Mouse (Mus musculus): Measurements from ENCODE around the gene Simc1.

The Simc1 gene

GRCm38 (mm10) chr13:54556176-54556575 lies 52.6 kb downstream of the Simc1 start:
- no peak for DNase-seq

- no peak for DNase-seq
Observed at GRCm38 (mm10) chr13:54556796-54557195, 53.2 kb downstream of the Simc1 start.

- no peak for DNase-seq
Observed at GRCm38 (mm10) chr13:54557652-54558051, 54.1 kb downstream of the Simc1 start.

DNA sequence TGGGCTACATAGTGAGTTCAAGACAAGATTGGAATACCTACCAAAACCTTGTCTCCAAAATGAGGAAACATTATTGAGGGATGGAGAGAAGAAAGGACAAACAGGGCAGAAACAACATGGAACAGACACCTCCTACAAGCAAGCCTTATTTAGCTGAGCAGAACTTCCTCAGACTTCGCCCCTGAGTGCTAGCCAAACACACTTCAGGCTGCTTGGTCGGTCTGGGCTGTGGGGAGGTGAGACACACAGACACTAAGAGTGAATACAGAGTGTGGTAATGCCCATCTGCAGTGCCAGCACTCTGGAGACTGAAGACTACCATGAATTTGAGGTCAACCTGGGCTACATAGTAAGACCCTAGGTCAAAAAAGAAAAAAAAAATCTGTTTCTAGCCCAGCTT lies 56.1 kb downstream of the Simc1 start:
- no peak for DNase-seq

DNA sequence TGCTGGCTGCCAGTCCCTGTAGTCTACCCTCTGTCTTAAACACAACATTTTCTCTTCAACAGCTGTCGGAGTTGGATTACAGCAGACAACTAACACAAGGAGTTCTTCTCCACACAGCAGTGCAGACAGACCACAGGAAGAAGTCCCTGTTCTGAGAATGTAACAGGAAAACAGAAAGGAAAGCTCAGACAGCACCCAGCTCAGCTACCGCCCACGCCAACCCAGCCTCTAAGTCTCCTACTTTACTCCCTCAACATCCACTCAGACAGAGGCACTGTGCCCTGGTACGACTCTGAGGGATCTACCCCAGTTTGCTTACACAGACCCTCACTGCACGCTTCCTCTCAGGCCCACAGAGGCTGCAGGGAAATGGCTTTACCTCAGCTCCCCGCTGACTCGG lies 57.0 kb downstream of the Simc1 start:
- no peak for DNase-seq

DNA sequence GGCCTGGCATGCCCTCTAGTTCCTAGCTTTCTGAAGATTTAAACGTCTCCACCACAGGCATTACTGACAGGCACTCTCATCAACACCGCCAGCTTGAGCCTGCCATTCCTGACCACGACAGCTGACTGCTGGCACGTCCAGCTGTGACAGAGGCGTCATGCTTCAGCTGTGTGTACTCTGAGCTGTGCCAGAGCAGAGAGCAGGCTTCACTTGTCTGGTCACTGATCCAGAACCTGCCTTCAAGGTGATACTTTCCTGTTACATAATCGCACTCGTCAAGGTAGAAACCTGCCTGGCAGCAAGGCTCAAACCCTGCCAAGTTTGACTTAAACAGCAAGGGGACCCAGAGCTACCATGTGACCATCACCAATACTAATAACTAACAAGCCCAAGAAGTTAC lies 59.0 kb downstream of the Simc1 start:
- no peak for DNase-seq

DNA sequence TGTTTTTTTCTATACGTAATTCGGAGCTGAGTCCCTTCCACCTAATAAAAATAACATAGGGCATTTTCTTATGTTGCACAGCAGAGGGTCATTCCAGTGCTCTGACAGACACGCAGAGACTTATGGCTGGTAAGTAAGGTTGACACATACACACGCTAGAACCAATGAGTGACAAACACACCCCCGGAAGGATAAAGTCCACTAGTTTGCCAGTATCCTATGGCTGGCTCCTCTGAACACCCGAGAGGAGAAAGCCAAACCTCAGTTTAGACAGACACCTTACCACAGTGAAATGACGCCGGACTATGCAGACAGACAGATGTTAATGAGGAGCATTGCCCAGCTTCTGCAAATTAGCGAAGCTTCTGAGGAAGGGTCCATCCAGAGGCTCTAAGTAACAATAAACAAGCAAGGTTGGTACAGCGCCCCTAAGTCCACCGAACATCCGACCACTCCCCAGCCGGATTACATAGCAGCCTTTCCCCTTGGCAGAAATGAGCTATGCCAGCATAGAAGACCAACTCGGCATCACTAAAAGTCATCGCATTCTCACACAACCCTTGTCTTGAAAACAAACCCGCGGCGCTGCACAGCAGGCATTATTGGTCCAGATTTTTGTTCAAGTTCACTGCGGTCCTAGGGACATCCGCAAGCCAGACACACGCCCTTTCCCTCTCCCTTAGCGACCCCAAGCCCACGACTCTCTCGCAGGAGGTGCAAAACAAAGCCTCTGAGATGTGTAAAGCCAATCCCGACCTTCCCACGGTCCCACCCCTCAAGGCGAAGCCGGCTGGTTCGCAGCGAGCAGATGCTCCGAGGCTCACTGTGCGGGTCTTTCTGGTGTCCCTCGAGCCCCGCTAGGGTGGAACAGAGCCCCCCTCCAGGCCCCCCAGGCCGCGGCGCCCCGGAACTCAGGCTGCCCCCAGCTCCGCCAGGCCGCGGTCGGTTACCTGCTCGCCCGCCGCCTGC lies 60.9 kb downstream of the Simc1 start:
- DNase-seq = no peak

DNA sequence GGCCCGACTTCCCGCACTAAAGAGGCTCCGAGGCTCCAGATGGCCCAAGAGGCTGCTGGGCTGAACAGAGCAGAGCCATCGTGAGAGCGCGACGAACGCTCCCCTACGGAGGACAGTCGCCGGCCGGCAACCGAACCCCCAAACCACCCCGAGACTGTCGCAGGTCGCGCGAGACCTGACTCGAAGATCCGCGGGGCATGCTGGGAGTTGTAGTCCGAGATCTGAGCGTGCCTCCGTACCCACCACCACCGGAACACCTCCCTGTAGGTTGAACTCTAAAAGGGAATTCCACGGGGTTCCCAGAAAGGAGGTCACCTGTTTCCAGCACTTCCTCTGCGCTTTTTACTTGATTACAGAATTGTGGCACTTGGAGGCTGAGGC lies 61.6 kb downstream of the Simc1 start, which contains the start of gene 4833439L19Rik:
Gene 4833439L19Rik (minus strand): TSS at position 235 of the 381 bp plus-strand sequence.
- DNase-seq = peak; percentile 96

DNA sequence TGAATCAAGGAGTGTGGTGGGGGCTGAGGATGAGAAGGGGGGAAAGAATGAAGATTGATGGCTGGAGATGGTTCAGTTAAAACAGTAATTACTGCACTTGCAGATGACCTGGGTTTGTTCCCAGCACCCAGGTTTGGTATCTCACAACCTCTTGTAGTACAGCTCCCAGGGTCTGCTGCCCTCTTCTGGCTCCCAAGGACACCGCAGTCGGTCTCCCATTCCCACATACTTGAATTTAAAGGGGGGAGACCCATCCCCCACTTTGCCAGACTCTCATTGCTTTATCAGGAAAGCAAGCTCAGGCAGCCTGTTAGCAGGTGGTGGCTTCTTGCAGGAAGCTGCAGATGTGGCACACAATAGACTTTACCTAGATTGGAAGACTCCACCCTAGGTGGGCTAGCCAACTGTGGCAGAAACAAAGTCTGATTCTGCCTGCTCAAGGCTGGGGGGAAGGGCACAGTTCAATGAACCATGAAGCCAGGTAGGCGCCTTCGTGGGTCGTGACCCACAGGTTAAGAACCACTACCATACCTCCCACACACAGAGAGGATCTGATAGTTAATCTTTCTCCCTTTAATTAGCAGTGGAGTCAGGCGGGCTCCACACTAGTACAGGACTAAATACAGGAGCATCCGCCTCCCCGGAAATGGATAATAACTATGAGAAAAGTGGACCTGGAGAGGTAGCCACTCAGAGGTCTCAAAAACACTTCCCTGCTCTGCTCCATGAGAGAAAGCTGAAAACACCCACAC lies 62.2 kb downstream of the Simc1 start:
- peak in 1 of 2 experiments; percentile 49 for DNase-seq

- DNase-seq = peak; percentile 26 to 34
Observed at GRCm38 (mm10) chr13:54568380-54568779, 64.8 kb downstream of the Simc1 start.

DNA sequence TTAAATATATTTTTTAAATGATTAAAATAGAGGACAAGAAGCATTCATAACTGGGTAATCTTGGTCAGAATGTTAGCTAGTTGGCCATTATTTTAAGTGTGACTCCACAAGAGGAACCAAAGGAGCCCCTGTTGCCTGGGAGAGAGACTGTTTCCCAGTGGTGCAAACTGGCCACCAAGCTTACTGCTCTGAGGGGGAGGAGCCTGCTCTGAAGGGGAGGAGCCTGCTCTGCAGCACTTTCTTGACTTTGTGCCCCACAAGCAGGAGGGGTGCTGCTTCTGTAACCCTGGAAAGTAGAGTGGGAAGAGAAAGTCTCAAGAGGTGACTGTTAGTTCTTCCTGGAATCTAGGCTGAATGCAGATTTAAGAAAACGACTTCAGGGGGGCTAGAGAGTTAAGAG lies 65.7 kb downstream of the Simc1 start:
- no peak for DNase-seq

- no peak for DNase-seq
Observed at GRCm38 (mm10) chr13:54570736-54571135, 67.2 kb downstream of the Simc1 start.

- DNase-seq = no peak
Observed at GRCm38 (mm10) chr13:54571637-54572036, 68.1 kb downstream of the Simc1 start.

- no peak for DNase-seq
Observed at GRCm38 (mm10) chr13:54572621-54573020, 69.0 kb downstream of the Simc1 start.

DNA sequence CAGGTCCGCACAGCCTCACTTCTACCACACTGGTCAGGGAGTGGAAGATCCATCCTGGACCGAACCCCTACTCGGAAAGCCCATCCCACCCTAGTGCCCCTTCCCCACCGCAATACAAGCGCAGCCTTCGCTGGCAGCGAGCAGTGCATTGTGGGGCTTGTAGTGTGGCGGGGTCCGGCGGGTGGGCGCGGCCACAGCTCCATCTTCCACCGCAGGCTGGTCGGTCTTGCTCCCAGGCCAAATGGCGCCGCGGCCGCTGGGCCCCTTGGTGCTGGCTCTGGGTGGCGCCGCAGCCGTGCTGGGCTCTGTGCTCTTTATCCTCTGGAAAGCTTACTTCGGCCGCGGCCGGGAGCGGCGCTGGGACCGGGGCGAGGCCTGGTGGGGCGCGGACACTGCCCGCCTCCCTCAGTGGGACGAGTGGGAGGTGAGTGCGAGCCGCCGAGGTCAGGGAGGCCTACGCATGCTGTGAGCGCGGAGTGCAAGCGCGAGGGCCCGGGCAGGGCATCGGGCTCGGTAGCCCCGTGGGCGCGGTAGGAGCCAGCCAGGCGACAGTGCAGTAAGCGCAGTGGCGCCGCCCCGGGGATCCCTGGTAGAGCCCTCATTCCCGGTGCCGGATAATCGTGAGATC lies 71.4 kb downstream of the Simc1 start, which contains the start of gene Arl10:
Gene Arl10 (plus strand): TSS at position 162 of the 628 bp plus-strand sequence.
- DNase-seq = peak; percentile 56 to 61

DNA sequence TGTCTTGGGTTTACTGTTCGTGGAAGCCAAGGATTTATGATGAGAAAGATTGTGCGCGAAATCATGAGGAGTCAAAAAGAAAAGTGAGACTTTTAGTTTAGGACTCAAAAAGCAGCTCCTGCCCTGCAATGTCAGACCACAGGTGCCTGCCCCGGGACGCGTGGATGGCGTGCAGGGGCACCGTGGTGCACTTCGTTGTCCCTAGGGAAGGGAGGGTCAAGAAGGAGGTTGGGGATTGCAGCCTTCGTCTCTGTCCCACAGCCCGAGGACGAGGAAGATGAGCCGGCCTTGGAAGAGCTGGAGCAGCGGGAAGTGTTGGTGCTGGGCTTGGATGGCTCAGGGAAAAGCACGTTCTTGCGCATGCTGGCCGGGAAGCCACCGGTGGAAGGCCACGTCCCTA lies 71.9 kb downstream of the Simc1 start:
- DNase-seq = no peak

DNA sequence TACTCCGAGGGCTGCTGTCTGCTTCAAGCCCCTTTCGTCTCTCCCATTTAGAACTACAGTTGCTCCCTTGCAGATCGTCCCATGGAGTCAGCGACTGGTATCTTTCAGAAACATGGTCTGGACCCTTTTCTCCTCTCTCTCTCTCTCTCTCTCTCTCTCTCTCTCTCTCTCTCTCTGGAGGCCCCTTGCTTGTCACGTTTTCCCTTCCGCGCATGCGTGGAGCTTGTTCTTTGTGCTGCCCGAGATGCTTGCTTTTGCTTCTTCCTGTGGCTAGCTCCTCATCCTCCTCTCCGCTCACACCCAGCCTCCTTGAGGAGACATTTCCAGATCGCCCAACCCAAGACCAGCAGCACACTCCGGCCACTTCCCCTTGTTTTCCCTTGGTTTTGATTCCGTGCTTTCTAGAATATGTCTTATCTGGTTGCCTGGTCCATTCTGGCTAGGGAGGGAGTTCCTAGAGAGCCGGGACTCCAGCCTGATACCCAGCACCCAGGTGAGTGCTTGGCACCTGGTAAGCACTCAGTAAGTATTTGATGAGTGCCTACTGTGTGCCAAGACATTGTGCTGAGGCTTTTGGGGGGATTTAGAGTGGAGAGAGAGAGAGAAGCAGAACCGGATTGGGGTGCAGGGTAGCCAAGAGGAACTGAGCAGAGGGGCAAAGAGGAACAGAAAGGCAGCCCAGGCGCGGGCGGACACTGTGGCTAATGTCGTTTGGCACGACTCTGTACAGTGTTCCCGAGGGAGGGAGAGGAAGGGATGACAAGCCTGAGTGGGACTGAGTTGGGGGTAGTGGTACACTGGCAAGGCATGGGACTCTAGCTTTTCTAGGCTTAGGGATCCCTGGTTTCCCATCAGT lies 74.3 kb downstream of the Simc1 start:
- DNase-seq = peak; percentile 43 to 59

DNA sequence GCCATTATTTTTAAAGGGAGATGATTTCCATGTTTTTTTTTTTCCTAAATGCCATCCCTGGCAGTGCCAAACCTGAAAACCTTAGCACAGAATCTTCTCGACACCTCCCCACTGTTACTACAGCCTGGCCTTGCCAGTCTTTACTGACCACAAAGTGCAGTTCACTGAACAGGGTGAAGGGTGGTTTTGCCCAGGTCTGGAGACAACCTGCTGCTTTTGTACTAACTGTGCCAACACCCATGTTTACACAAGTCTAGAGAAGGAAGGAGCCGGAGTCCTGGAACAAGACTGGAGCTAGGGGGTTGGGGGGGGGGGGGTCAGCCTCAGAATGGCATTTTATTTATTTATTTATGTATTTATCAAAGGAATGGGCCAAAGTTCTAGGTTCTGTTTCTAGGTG lies 77.8 kb downstream of the Simc1 start:
- DNase-seq = no peak

DNA sequence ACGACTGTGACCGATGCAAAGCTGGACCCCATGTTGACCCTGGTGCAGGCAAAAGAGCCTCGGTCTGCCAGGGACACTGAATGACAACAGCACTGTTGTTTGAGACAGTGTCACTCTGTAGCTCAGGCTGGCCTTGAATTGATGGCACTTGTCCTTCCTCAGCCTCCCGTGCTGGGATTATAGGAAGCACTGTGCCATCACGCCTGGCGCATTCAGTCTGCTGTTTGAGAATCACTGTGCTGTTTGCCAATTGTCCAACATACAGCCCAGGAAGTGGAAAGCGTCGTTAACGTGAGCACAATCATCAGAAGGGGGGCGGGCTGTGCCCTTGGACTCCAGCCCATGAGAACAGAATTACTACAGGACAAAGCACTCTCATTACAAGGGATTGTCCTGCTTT lies 78.5 kb downstream of the Simc1 start:
- no peak for DNase-seq

GRCm38 (mm10) chr13:54582860-54583259 lies 79.3 kb downstream of the Simc1 start:
- no peak for DNase-seq

- DNase-seq = no peak
Observed at GRCm38 (mm10) chr13:54585831-54586230, 82.3 kb downstream of the Simc1 start.

DNA sequence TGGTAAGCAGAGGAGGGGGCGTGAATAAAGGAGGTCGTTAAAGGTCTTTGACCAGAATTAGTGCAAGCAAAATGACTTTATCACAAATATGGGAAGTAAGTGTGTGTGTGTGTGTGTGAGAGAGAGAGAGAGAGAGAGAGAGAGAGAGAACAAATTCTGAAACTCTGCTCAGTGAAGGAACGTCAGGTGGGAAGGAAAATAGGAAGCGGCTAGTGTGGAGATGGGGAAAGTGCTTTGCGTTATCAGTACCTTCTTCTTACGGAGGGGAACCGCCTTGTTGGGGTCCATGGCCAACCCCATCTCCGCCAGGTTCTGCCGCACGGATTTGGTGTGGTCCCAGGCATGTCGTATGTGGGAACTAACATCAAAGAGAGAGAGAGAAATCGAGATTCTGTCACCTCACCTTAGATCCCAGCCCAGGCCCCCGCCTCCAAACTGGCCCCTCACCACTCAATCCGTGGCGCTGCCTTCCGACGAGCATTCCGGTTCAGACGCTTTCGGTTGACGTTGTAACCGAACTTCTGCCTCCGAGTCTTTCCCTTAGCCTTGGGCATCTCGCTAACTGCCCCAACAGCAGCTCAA lies 85.9 kb downstream of the Simc1 start:
- peak in 1 of 2 experiments; percentile 17 for DNase-seq
